Mouse (Mus musculus) heart, embryonic 10.5 days (tissue): Measurements from ENCODE around the gene Pard6b. TPM values are rescaled to one million over a fixed set of nuclear protein-coding genes. Genes with fewer than 3 reads are reported as not detected.

ENCODE experiments used
- DNase-seq: peaks from one replicate; pipeline ENCODE4 v3.0.0-alpha.2; 2017; ENCODE audit warnings: low spot score
- H3K27ac ChIP-seq: fragments of 300-500 bp; sonication (generic); 2 replicates; pipeline ENCODE4 v1.5.1; 2016; ENCODE audit warnings: mild to moderate bottlenecking
- H3K27me3 ChIP-seq: fragments of 300-500 bp; sonication (generic); 2 replicates; pipeline ENCODE4 v1.6.1; 2016; ENCODE audit warnings: mild to moderate bottlenecking; ENCODE audit not compliant: poor library complexity, insufficient read depth, severe bottlenecking
- H3K36me3 ChIP-seq: fragments of 300-500 bp; sonication (generic); 2 replicates; pipeline ENCODE4 v1.6.1; 2016; ENCODE audit warnings: mild to moderate bottlenecking, moderate library complexity
- H3K4me1 ChIP-seq: fragments of 300-500 bp; sonication (generic); 2 replicates; pipeline ENCODE4 v1.6.1; 2016; ENCODE audit warnings: mild to moderate bottlenecking
- H3K4me3 ChIP-seq: fragments of 300-500 bp; sonication (generic); 2 replicates; pipeline ENCODE4 v1.5.1; 2016; ENCODE audit warnings: mild to moderate bottlenecking, moderate library complexity
- H3K9me3 ChIP-seq: fragments of 300-500 bp; sonication (generic); 2 replicates; pipeline ENCODE4 v1.6.1; 2016; ENCODE audit warnings: mild to moderate bottlenecking, moderate library complexity
- WGBS: fragments of 180-500 bp; shearing (Covaris S2); methylation state at CpG from one replicate; pipeline ENCODE4 v1.1.7; 2016; 5-methylcytosine and 5-hydroxymethylcytosine counted together
- microRNA-seq: library from miRNA; unstranded; fragments of <30 nt; microRNA quantifications from one replicate; pipeline ENCODE4, GENCODE M21; 2017
- polyA plus RNA-seq: library from polyadenylated mRNA; unstranded; fragments of >200 nt; fragmentation: Nextera tagmentation; extraction: Ambion mirVana; gene quantifications from 2 replicates; pipeline ENCODE4 v1.2.1, GENCODE M21; 2016

Pard6b gene
- polyA plus RNA-seq, 1 experiment from 2014 or later: 15.0 TPM

- Histone ChIP-seq H3K36me3 (no peaks in the 10 kb centered on the region), H3K27me3 (no peaks in the 10 kb centered on the region), H3K27ac (peak overlapping the region; percentile 85), H3K4me1 (peaks cover 56% of the 10 kb centered on the region), H3K4me3 (0 out of 2 replicates have a peak overlapping the region, but pooled peaks have one; percentile 5), H3K9me3 (no peaks in the 10 kb centered on the region)
- 27% methylated on average over 11 of the region's 11 CpGs for whole genome bisulfite sequencing
- no peak for DNase-seq
Measured at GRCm38 (mm10) chr2:168125288-168126089, 44.7 kb downstream of the Pard6b start.

GRCm38 (mm10) chr2:168127767-168128166 lies 47.0 kb downstream of the Pard6b start:
- Histone ChIP-seq H3K27ac (peak overlapping the region; percentile 86), H3K4me3 (no peak overlapping the region), H3K9me3 (no peaks in the 10 kb centered on the region), H3K4me1 (peaks cover 57% of the 10 kb centered on the region), H3K36me3 (no peaks in the 10 kb centered on the region), H3K27me3 (no peaks in the 10 kb centered on the region)
- DNase-seq: no peak
- 85% methylated on average over 14 of the region's 14 CpGs for WGBS

- H3K4me3 ChIP-seq: 0 out of 2 replicates have a peak overlapping the region, but pooled peaks have one; percentile 12
- peak; percentile 97 for DNase-seq
- peaks cover 57% of the 10 kb centered on the region for H3K4me1 ChIP-seq
- H3K27ac ChIP-seq: peak overlapping the region; percentile 86
- H3K9me3 ChIP-seq: no peaks in the 10 kb centered on the region
- no peaks in the 10 kb centered on the region for H3K36me3 ChIP-seq
- no peaks in the 10 kb centered on the region for H3K27me3 ChIP-seq
- WGBS: 37% methylated on average over 11 of the region's 14 CpGs
Measured at GRCm38 (mm10) chr2:168128211-168128859, 47.5 kb downstream of the Pard6b start.

GRCm38 (mm10) chr2:168130046-168130445 lies 49.2 kb downstream of the Pard6b start:
- Histone ChIP-seq H3K4me3 (no peak overlapping the region), H3K27ac (peak overlapping the region; percentile 86), H3K9me3 (no peaks in the 10 kb centered on the region), H3K4me1 (peaks cover 39% of the 10 kb centered on the region), H3K27me3 (no peaks in the 10 kb centered on the region), H3K36me3 (no peaks in the 10 kb centered on the region)
- WGBS: 71% methylated on average over 3 of the region's 3 CpGs
- DNase-seq: no peak

- Histone ChIP-seq H3K27ac (0 out of 2 replicates have a peak overlapping the region, but pooled peaks have one; percentile 10), H3K4me1 (0 out of 2 replicates have a peak, but pooled peaks cover 4% of the 10 kb centered on the region), H3K36me3 (no peaks in the 10 kb centered on the region), H3K4me3 (no peak overlapping the region), H3K9me3 (no peaks in the 10 kb centered on the region), H3K27me3 (no peaks in the 10 kb centered on the region)
- 71% methylated on average over 15 of the region's 15 CpGs for WGBS
- no peak for DNase-seq
Measured at GRCm38 (mm10) chr2:168137161-168137560, 56.4 kb downstream of the Pard6b start.

- Histone ChIP-seq H3K27me3 (no peaks in the 10 kb centered on the region), H3K4me3 (no peak overlapping the region), H3K4me1 (peaks cover 51% of the 10 kb centered on the region), H3K27ac (no peak overlapping the region), H3K36me3 (no peaks in the 10 kb centered on the region), H3K9me3 (no peaks in the 10 kb centered on the region)
- no peak for DNase-seq
- 47% methylated on average over 5 of the region's 5 CpGs for WGBS
Measured at GRCm38 (mm10) chr2:168143794-168144193, 63.0 kb downstream of the Pard6b start.

- Histone ChIP-seq H3K4me1 (peaks cover 65% of the 10 kb centered on the region), H3K4me3 (no peak overlapping the region), H3K36me3 (no peaks in the 10 kb centered on the region), H3K9me3 (no peaks in the 10 kb centered on the region), H3K27ac (peak overlapping the region; percentile 72), H3K27me3 (no peaks in the 10 kb centered on the region)
- DNase-seq: no peak
- WGBS: 26% methylated on average over 2 of the region's 2 CpGs
Measured at GRCm38 (mm10) chr2:168145437-168145836, 64.6 kb downstream of the Pard6b start.

GRCm38 (mm10) chr2:168147722-168148432 lies 67.1 kb downstream of the Pard6b start:
- no peak for DNase-seq
- H3K27me3 ChIP-seq: no peaks in the 10 kb centered on the region
- H3K27ac ChIP-seq: peak overlapping the region; percentile 43
- H3K36me3 ChIP-seq: no peaks in the 10 kb centered on the region
- WGBS: 74% methylated on average over 22 of the region's 22 CpGs
- H3K4me1 ChIP-seq: peaks cover 61% of the 10 kb centered on the region
- no peak overlapping the region for H3K4me3 ChIP-seq
- H3K9me3 ChIP-seq: no peaks in the 10 kb centered on the region

GRCm38 (mm10) chr2:168149241-168149640 lies 68.4 kb downstream of the Pard6b start:
- 92% methylated on average over 8 of the region's 8 CpGs for WGBS

More at GRCm38 (mm10) chr2:168149241-168149640, 68.4 kb downstream of the Pard6b start:
- H3K4me3 ChIP-seq: no peak overlapping the region
- H3K36me3 ChIP-seq: no peaks in the 10 kb centered on the region
- H3K4me1 ChIP-seq: peaks cover 64% of the 10 kb centered on the region
- peak overlapping the region; percentile 37; the same call in 1 of the 2 replicates for H3K27ac ChIP-seq
- no peaks in the 10 kb centered on the region for H3K27me3 ChIP-seq
- DNase-seq: no peak
- H3K9me3 ChIP-seq: no peaks in the 10 kb centered on the region

Small RNA genes lying within 50 kb of the gene (microRNA-seq; reads per million reads assigned to microRNA genes)
- gene Gm24327: not detected

Other genes starting within 250 kb of the Pard6b start
- gene Ptpn1, start 148.9 kb upstream of the Pard6b start, polyA plus RNA-seq: 45.3 and 58.3 TPM in 2 replicates
- gene Ripor3, start 70.4 kb upstream of the Pard6b start, polyA plus RNA-seq: 1.3 and 2.5 TPM in 2 replicates
- gene Adnp, start 126.1 kb downstream of the Pard6b start, polyA plus RNA-seq: 2.2 and 2.5 TPM in 2 replicates
- gene Gm20716, start 149.4 kb downstream of the Pard6b start, polyA plus RNA-seq: 12.5 and 16.6 TPM in 2 replicates
- gene Dpm1, start 149.6 kb downstream of the Pard6b start, polyA plus RNA-seq: 79.5 and 84.1 TPM in 2 replicates
- gene Mocs3, start 149.6 kb downstream of the Pard6b start, polyA plus RNA-seq: 5.3 and 7.3 TPM in 2 replicates
- 2.6 and 4.2 TPM in 2 replicates for gene Kcng1, start 200.7 kb downstream of the Pard6b start, polyA plus RNA-seq